Mouse (Mus musculus): Measurements from ENCODE around the gene Klf8.

Klf8 gene

DNA sequence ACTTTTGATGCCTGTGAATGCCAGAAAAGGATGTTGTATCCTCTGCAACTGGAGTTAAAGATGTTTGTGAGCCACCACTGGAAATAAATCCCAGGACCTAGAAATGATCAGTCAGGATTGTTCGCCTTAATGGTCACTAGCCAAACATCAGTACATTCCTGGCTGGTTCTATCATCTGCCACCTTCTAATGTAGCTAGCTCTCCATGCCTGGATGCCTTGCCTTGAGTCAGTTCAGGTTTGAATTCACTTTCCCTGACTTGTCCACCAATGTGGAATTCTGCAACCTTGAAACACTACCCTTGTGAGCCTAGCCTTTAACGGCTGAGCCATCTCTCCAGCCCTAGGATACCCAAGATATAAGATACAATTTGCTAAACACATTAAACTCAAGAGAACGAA lies 202.8 kb downstream of the Klf8 start:
- DNase-seq, result no peak
